Mouse (Mus musculus) liver, embryonic 14.5 days (tissue): Measurements from ENCODE around the gene Stx5a. TPM values are rescaled to one million over a fixed set of nuclear protein-coding genes. Genes with fewer than 3 reads are reported as not detected.
A peak's percentile ranks its signal among the peaks of the same experiment; 100 is the strongest.
"Not testable (repeated sequence)": the region's sequence is repeated elsewhere in the genome, so short reads cannot be mapped to it uniquely, and the experiment has no call there.

Source experiments
- ATAC-seq: fragments of 200-750 bp; cut with Nextera tagmentation; 2 replicates; pipeline ENCODE4 v1.8.0; 2017; ENCODE audit warnings: moderate number of reproducible peaks, mild to moderate bottlenecking, moderate library complexity; ENCODE audit not compliant: insufficient read depth
- DNase-seq, 3 experiments: peaks; one replicate each; pipeline ENCODE4 v3.0.0-alpha.2; 2012 to 2013; ENCODE audit warnings: low read depth in 3 of 3, low spot score in 3 of 3
- H3K27ac ChIP-seq: fragments of 300-500 bp; sonication (generic); 2 replicates; pipeline ENCODE4 v1.5.1; 2014; ENCODE audit warnings: moderate library complexity, mild to moderate bottlenecking, control low read depth, inconsistent platforms
- H3K27me3 ChIP-seq: fragments of 300-500 bp; sonication (generic); 2 replicates; pipeline ENCODE4 v1.6.1; 2014; ENCODE audit warnings: mild to moderate bottlenecking, low read length, moderate library complexity; ENCODE audit not compliant: control insufficient read depth, insufficient read depth
- H3K36me3 ChIP-seq: fragments of 300-500 bp; sonication (generic); replicated peaks from 2 replicates; pipeline ENCODE4 v1.6.1; 2014; ENCODE audit warnings: low read depth; ENCODE audit not compliant: control insufficient read depth, insufficient read depth
- H3K4me1 ChIP-seq, 2 experiments: fragments of 200-500 bp in 1 of 2; fragments of 300-500 bp in 1 of 2; sonication (generic) in 1 of 2; replicated peaks; 2 replicates each; pipeline ENCODE4 v1.6.1; 2012 to 2014; ENCODE audit warnings: antibody characterized with exemption in 1 of 2, inconsistent platforms in 1 of 2, low read length in 1 of 2; ENCODE audit not compliant: control insufficient read depth in 2 of 2, insufficient read depth in 2 of 2
- H3K4me2 ChIP-seq: fragments of 300-500 bp; sonication (generic); 2 replicates; pipeline ENCODE4 v1.6.1; 2014; ENCODE audit warnings: low read depth, mild to moderate bottlenecking, control low read depth, moderate library complexity
- H3K4me3 ChIP-seq, 2 experiments: fragments of 200-500 bp in 1 of 2; fragments of 300-500 bp in 1 of 2; sonication (generic) in 1 of 2; 2 replicates each; pipeline ENCODE4 v1.5.1; 2012 to 2014; ENCODE audit warnings: low read depth in 2 of 2, low read length in 2 of 2, mild to moderate bottlenecking in 2 of 2, control low read depth in 1 of 2, inconsistent platforms in 1 of 2, moderate library complexity in 1 of 2; ENCODE audit not compliant: insufficient read depth in 1 of 2
- H3K9ac ChIP-seq: fragments of 300-500 bp; sonication (generic); replicated peaks from 2 replicates; pipeline ENCODE4 v1.6.1; 2014; ENCODE audit warnings: mild to moderate bottlenecking, control low read depth, moderate library complexity
- H3K9me3 ChIP-seq: fragments of 300-500 bp; sonication (generic); 2 replicates; pipeline ENCODE4 v1.6.1; 2016; ENCODE audit warnings: low read length, mixed read lengths; ENCODE audit not compliant: control insufficient read depth
- CTCF ChIP-seq: IDR thresholded peaks from 2 replicates; pipeline ENCODE4 v1.5.1; 2016; ENCODE audit warnings: antibody characterized with exemption, low read depth, control low read depth
- EP300 ChIP-seq: IDR thresholded peaks from 2 replicates; pipeline ENCODE4 v1.6.1; 2016; ENCODE audit warnings: antibody characterized with exemption, low read depth
- WGBS: fragments of 180-500 bp; shearing (Covaris S2); extraction: QIAGEN DNeasy Blood & Tissue Kit; methylation state at CpG from one replicate; pipeline ENCODE4 v1.1.7; 2014; ENCODE audit not compliant: insufficient replicate concordance; 5-methylcytosine and 5-hydroxymethylcytosine counted together
- polyA plus RNA-seq, 2 experiments: library from polyadenylated mRNA; depleted of rRNA in 1 of 2; stranded (reverse) in 1 of 2; unstranded in 1 of 2; fragments of >200 nt; fragmentation: Nextera tagmentation in 1 of 2; extraction: Ambion mirVana in 1 of 2; gene quantifications; 2 replicates each; pipeline versions ENCODE4 v1.2.1 to v1.2.3; 2012 to 2014

Gene Stx5a
- polyA plus RNA-seq, 2 experiments: 32.0 to 36.9 TPM

DNA sequence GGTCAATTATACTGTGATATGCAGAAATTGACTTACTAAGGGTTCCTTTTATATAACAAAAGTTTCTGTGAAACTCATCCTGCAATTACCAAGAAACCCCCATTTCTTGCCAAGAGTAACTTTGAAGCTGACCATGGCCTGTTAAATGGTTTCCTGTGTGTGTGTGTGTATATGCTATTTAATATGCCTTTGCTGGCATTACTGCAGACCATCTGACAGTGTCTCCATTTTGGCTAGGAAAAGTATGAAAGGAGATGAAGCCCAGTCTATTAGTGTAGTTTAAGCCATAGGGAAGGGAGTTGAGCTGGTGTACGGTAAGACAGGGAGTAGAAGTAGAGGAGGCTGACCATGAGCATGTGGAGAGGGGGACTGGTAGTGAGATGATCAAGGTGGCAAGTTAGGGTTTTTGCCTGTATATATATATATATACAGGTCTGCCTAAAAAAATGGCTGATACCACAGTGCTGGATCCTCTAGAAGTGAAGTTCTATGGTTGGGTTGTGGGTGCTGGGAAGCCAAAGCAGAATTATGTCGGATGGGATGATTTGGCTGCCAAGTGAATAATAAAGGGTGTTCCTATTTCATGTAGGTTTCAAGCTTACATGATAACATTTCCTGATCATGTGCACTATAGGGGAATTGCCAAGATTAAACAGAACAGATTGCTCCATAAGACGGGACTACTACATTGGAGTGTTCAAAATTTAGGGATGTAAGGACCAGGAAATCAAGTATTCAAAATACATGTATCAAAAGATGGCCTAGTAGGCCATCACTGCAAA, 14.4 kb upstream of the Stx5a start:
- peaks cover 34% of the 10 kb centered on the region for H3K36me3 ChIP-seq
- no peak overlapping the region; the same call in 1 of the 2 replicates for H3K9ac ChIP-seq
- WGBS: 11% methylated on average over 3 of the region's 3 CpGs
- peaks cover 7 to 19% of the 10 kb centered on the region in 2 experiments for H3K4me1 ChIP-seq
- H3K9me3 ChIP-seq: no peaks in the 10 kb centered on the region
- no peak for TF ChIP-seq CTCF
- TF ChIP-seq EP300: no peak; the same call in 1 of the 2 replicates
- DNase-seq (no peak), ATAC-seq (no peak)
- H3K4me3 ChIP-seq: no peak overlapping the region
- H3K27ac ChIP-seq: 0 out of 2 replicates have a peak overlapping the region, but pooled peaks have one; percentile 12
- H3K4me2 ChIP-seq: peak overlapping the region; percentile 87; the same call in 1 of the 2 replicates
- no peaks in the 10 kb centered on the region for H3K27me3 ChIP-seq

DNA sequence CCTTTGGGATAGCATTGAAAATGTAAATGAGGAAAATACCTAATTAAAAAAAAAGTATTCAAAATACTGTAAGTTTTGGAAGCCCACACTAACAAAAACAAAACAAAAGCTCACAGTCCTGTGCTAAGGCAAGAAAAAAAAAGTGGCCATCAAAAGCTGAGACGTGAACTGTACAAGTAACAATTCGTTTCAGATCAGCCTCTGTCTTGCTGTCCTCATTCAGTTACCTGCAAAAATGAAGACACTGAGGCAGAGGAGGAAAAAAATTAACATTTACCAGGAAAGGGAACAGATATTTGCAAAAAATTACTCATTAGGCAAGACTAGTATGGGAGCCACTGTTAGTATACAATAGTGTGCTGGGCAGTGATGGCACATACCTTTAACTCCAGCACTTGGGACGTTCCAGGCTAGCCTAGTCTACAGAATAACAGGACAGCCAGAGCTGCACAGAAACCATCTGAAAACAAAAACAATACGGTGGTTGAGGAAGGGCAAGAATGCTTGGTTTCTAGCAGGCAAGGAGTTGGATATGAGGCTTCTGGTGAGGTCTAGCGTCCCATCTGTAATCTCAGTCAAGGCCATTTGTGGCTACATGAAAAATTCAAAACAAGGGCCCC, 13.6 kb upstream of the Stx5a start:
- H3K4me1 ChIP-seq: peaks cover 3 to 14% of the 10 kb centered on the region in 2 experiments; a peak in 3 of 4 replicates
- DNase-seq (no peak), ATAC-seq (no peak)
- H3K27me3 ChIP-seq: no peaks in the 10 kb centered on the region
- H3K9ac ChIP-seq: no peak overlapping the region
- 10% methylated on average over 5 of the region's 5 CpGs for WGBS
- no peak overlapping the region for H3K4me3 ChIP-seq
- TF ChIP-seq EP300 (no peak), CTCF (no peak)
- H3K4me2 ChIP-seq: no peak overlapping the region
- H3K36me3 ChIP-seq: peaks cover 34% of the 10 kb centered on the region
- no peaks in the 10 kb centered on the region for H3K9me3 ChIP-seq
- H3K27ac ChIP-seq: peak overlapping the region; percentile 25

- not testable (repeated sequence) for H3K9ac ChIP-seq, H3K4me3 ChIP-seq, H3K9me3 ChIP-seq, H3K27me3 ChIP-seq, ATAC-seq, H3K27ac ChIP-seq, H3K4me2 ChIP-seq, DNase-seq
- peaks cover 3 to 14% of the 10 kb centered on the region in 2 experiments; a peak in 3 of 4 replicates for H3K4me1 ChIP-seq
- H3K36me3 ChIP-seq: peaks cover 34% of the 10 kb centered on the region
- WGBS: 48% methylated on average over 3 of the region's 3 CpGs
These were observed 12.7 kb upstream of the Stx5a start for GRCm38 (mm10) chr19:8728335-8729099.

GRCm38 (mm10) chr19:8734334-8734733, 6.9 kb upstream of the Stx5a start:
- H3K4me2 ChIP-seq: no peak overlapping the region
- no peak overlapping the region for H3K4me3 ChIP-seq
- H3K4me1 ChIP-seq: peaks cover 2 to 5% of the 10 kb centered on the region in 2 experiments; a peak in 2 of 4 replicates
- DNase-seq (no peak), ATAC-seq (no peak)
- no peaks in the 10 kb centered on the region for H3K27me3 ChIP-seq
- TF ChIP-seq CTCF: no peak
- TF ChIP-seq EP300: no peak
- no peaks in the 10 kb centered on the region for H3K9me3 ChIP-seq
- no peak overlapping the region for H3K27ac ChIP-seq
- H3K9ac ChIP-seq: no peak overlapping the region
- 28% methylated on average over 3 of the region's 3 CpGs for WGBS
- H3K36me3 ChIP-seq: peaks cover 15% of the 10 kb centered on the region
